Mouse (Mus musculus) erythroblast, embryonic 14.5 days (primary cell): ENCODE data around the gene Cplx3.

ENCODE experiments used
- GATA1 ChIP-seq: IDR thresholded peaks from 2 replicates; pipeline ENCODE4 v1.6.1; 2012; ENCODE audit warnings: low read length, inconsistent platforms, mixed read lengths
- TAL1 ChIP-seq: IDR thresholded peaks from 3 replicates; pipeline ENCODE4 v1.6.1; 2012; ENCODE audit warnings: low read length, inconsistent platforms, mixed read lengths

DNA sequence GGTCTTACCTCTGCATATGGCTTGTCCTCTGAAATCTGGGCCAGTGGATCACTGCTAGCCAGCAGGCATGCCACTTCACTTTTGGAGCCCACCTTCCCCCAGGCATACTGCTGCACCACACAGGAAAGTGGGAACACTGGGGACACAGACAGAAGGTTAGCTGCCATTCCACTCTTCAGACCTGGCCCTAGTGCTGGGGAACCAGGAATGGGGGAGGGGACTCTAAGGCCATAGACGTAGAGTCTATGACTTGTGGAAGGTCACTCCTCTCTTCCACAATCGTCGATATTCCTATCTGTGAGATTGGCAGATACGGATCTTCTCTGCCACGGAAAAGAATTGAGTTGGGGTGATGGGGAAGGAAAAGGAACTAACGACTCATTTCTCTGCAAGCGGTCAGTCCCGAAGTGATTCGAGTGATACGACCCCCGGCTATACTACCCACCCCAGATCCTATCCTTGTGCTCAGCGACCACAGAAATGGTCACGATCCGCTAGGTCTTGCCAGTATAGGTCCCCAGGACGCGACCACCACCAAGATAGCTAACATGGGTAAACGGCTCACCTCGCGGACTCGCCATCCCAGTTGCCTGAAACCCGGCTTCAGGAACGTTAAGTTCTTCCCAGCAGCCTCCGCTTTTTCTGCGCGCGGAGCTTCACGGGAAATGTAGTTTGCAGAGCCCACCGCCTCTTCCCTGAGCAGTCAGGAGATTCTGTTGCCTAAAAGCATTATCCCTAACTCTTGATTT, 53.8 kb downstream of the Cplx3 start, which contains the start of gene Mpi:
- TF ChIP-seq GATA1: no peak
- TF ChIP-seq TAL1: no peak
